Mouse (Mus musculus): ENCODE results near the gene Hyal2. TPM values are rescaled to one million over a fixed set of nuclear protein-coding genes. Genes with fewer than 3 reads are reported as not detected.

Gene Hyal2
- polyA plus RNA-seq, 1 experiment from 2014 or later, result 60.1 TPM

- Histone ChIP-seq H3K9ac (ENCODE audit: low read depth, low read length) (peak within 1 kb of the TSS; percentile 77), H3K9me3 (ENCODE audit: control insufficient read depth, low read length) (no peaks in the 10 kb centered on the region), H3K4me3 (ENCODE audit: low read length) (peak within 1 kb of the TSS; percentile 71), H3K36me3 (ENCODE audit: control insufficient read depth, insufficient read depth, low read length) (no peaks in the 10 kb centered on the region), H3K4me1 (ENCODE audit: control insufficient read depth, insufficient read depth, low read depth, low read length) (peaks cover 28% of the 10 kb centered on the region), H3K27me3 (replicated peaks; ENCODE audit: control insufficient read depth, insufficient read depth, low read length) (no peaks in the 10 kb centered on the region), H3K27ac (ENCODE audit: low read depth, low read length) (peak within 1 kb of the TSS; percentile 85), H3K4me2 (ENCODE audit: low read length) (peak within 1 kb of the TSS; percentile 87)
- WGBS, result under 1% methylated on average over 32 of the region's 32 CpGs
- ATAC-seq, result peak; percentile 81
Observed at GRCm38 (mm10) chr9:107580501-107581317, 13.0 kb downstream of the Hyal2 start, which contains the start of gene Hyal3. Hyal3 (plus strand) TSS chr9:107580818.

GRCm38 (mm10) chr9:107581584-107581983, 13.8 kb downstream of the Hyal2 start:
- Histone ChIP-seq H3K27ac (ENCODE audit: low read depth, low read length) (no peak overlapping the region), H3K36me3 (ENCODE audit: control insufficient read depth, insufficient read depth, low read length) (no peaks in the 10 kb centered on the region), H3K9me3 (ENCODE audit: control insufficient read depth, low read length) (no peaks in the 10 kb centered on the region), H3K4me3 (ENCODE audit: low read length) (peak overlapping the region; percentile 71), H3K27me3 (replicated peaks; ENCODE audit: control insufficient read depth, insufficient read depth, low read length) (no peaks in the 10 kb centered on the region), H3K4me2 (ENCODE audit: low read length) (peak overlapping the region; percentile 87), H3K4me1 (ENCODE audit: control insufficient read depth, insufficient read depth, low read depth, low read length) (peaks cover 28% of the 10 kb centered on the region), H3K9ac (ENCODE audit: low read depth, low read length) (no peak overlapping the region; the same call in 1 of the 2 replicates)
- 68% methylated on average over 4 of the region's 4 CpGs for WGBS
- ATAC-seq, result no peak

- no peaks in the 10 kb centered on the region for H3K9me3 ChIP-seq (ENCODE audit: control insufficient read depth, low read length)
- 82% methylated on average over 7 of the region's 7 CpGs for WGBS
- no peak overlapping the region for H3K4me2 ChIP-seq (ENCODE audit: low read length)
- no peak for ATAC-seq
- H3K4me3 ChIP-seq (ENCODE audit: low read length), result no peak overlapping the region
- no peak overlapping the region for H3K27ac ChIP-seq (ENCODE audit: low read depth, low read length)
- no peaks in the 10 kb centered on the region for H3K27me3 ChIP-seq (replicated peaks; ENCODE audit: control insufficient read depth, insufficient read depth, low read length)
- peaks cover 24% of the 10 kb centered on the region for H3K4me1 ChIP-seq (ENCODE audit: control insufficient read depth, insufficient read depth, low read depth, low read length)
- H3K36me3 ChIP-seq (ENCODE audit: control insufficient read depth, insufficient read depth, low read length), result no peaks in the 10 kb centered on the region
- H3K9ac ChIP-seq (ENCODE audit: low read depth, low read length), result no peak overlapping the region
Observed at GRCm38 (mm10) chr9:107582509-107583062, 14.8 kb downstream of the Hyal2 start.

GRCm38 (mm10) chr9:107583174-107583573, 15.4 kb downstream of the Hyal2 start:
- WGBS, result 92% methylated on average over 14 of the region's 14 CpGs
- no peak overlapping the region for H3K27ac ChIP-seq (ENCODE audit: low read depth, low read length)
- ATAC-seq, result no peak
- H3K36me3 ChIP-seq (ENCODE audit: control insufficient read depth, insufficient read depth, low read length), result no peaks in the 10 kb centered on the region
- H3K4me3 ChIP-seq (ENCODE audit: low read length), result no peak overlapping the region
- peaks cover 27% of the 10 kb centered on the region for H3K4me1 ChIP-seq (ENCODE audit: control insufficient read depth, insufficient read depth, low read depth, low read length)
- H3K27me3 ChIP-seq (replicated peaks; ENCODE audit: control insufficient read depth, insufficient read depth, low read length), result no peaks in the 10 kb centered on the region
- H3K9ac ChIP-seq (ENCODE audit: low read depth, low read length), result no peak overlapping the region
- no peaks in the 10 kb centered on the region for H3K9me3 ChIP-seq (ENCODE audit: control insufficient read depth, low read length)
- H3K4me2 ChIP-seq (ENCODE audit: low read length), result no peak overlapping the region

GRCm38 (mm10) chr9:107586504-107586903, 18.8 kb downstream of the Hyal2 start:
- WGBS, result 97% methylated on average over 5 of the region's 5 CpGs
- Histone ChIP-seq H3K27me3 (replicated peaks; ENCODE audit: control insufficient read depth, insufficient read depth, low read length) (no peaks in the 10 kb centered on the region), H3K4me3 (ENCODE audit: low read length) (no peak overlapping the region), H3K9ac (ENCODE audit: low read depth, low read length) (no peak overlapping the region), H3K9me3 (ENCODE audit: control insufficient read depth, low read length) (no peaks in the 10 kb centered on the region), H3K4me1 (ENCODE audit: control insufficient read depth, insufficient read depth, low read depth, low read length) (peaks cover 10% of the 10 kb centered on the region), H3K36me3 (ENCODE audit: control insufficient read depth, insufficient read depth, low read length) (peaks cover 12% of the 10 kb centered on the region), H3K27ac (ENCODE audit: low read depth, low read length) (no peak overlapping the region), H3K4me2 (ENCODE audit: low read length) (no peak overlapping the region)
- ATAC-seq, result no peak

- Histone ChIP-seq H3K9me3 (ENCODE audit: control insufficient read depth, low read length) (no peaks in the 10 kb centered on the region), H3K4me1 (ENCODE audit: control insufficient read depth, insufficient read depth, low read depth, low read length) (peaks cover 6% of the 10 kb centered on the region), H3K9ac (ENCODE audit: low read depth, low read length) (peak within 1 kb of the TSS; percentile 73), H3K4me3 (ENCODE audit: low read length) (peak within 1 kb of the TSS; percentile 70), H3K36me3 (ENCODE audit: control insufficient read depth, insufficient read depth, low read length) (peaks cover 17% of the 10 kb centered on the region), H3K27me3 (replicated peaks; ENCODE audit: control insufficient read depth, insufficient read depth, low read length) (no peaks in the 10 kb centered on the region), H3K27ac (ENCODE audit: low read depth, low read length) (no peak within 1 kb of the TSS), H3K4me2 (ENCODE audit: low read length) (peak within 1 kb of the TSS; percentile 71)
- 14% methylated on average over 46 of the region's 46 CpGs for WGBS
- ATAC-seq, result peak; percentile 98
Observed at GRCm38 (mm10) chr9:107586974-107587832, 19.5 kb downstream of the Hyal2 start, which contains the start of gene Ifrd2. Ifrd2 (plus strand) TSS chr9:107587642.

GRCm38 (mm10) chr9:107587833-107588639, 20.3 kb downstream of the Hyal2 start:
- Histone ChIP-seq H3K27ac (ENCODE audit: low read depth, low read length) (no peak overlapping the region), H3K9me3 (ENCODE audit: control insufficient read depth, low read length) (no peaks in the 10 kb centered on the region), H3K4me2 (ENCODE audit: low read length) (peak overlapping the region; percentile 71), H3K4me3 (ENCODE audit: low read length) (peak overlapping the region; percentile 70), H3K27me3 (replicated peaks; ENCODE audit: control insufficient read depth, insufficient read depth, low read length) (no peaks in the 10 kb centered on the region), H3K9ac (ENCODE audit: low read depth, low read length) (peak overlapping the region; percentile 73), H3K36me3 (ENCODE audit: control insufficient read depth, insufficient read depth, low read length) (peaks cover 18% of the 10 kb centered on the region), H3K4me1 (ENCODE audit: control insufficient read depth, insufficient read depth, low read depth, low read length) (peaks cover 8% of the 10 kb centered on the region)
- WGBS, result 6% methylated on average over 33 of the region's 33 CpGs
- ATAC-seq, result no peak; the same call in 1 of the 2 replicates

- 93% methylated on average over 25 of the region's 25 CpGs for WGBS
- Histone ChIP-seq H3K27ac (ENCODE audit: low read depth, low read length) (no peak overlapping the region), H3K4me1 (ENCODE audit: control insufficient read depth, insufficient read depth, low read depth, low read length) (peaks cover 10% of the 10 kb centered on the region), H3K4me3 (ENCODE audit: low read length) (no peak overlapping the region), H3K4me2 (ENCODE audit: low read length) (no peak overlapping the region), H3K36me3 (ENCODE audit: control insufficient read depth, insufficient read depth, low read length) (peaks cover 21% of the 10 kb centered on the region), H3K27me3 (replicated peaks; ENCODE audit: control insufficient read depth, insufficient read depth, low read length) (no peaks in the 10 kb centered on the region), H3K9me3 (ENCODE audit: control insufficient read depth, low read length) (no peaks in the 10 kb centered on the region), H3K9ac (ENCODE audit: low read depth, low read length) (no peak overlapping the region)
- no peak for ATAC-seq
Observed at GRCm38 (mm10) chr9:107590058-107590772, 22.5 kb downstream of the Hyal2 start.

Data from hindbrain, embryonic 16.5 days (tissue).